Mouse (Mus musculus): ENCODE data around the gene Ankrd17. TPM values are rescaled to one million over a fixed set of nuclear protein-coding genes. Genes with fewer than 3 reads are reported as not detected.

The Ankrd17 gene
- polyA plus RNA-seq (2017; shearing (Covaris generic)) = 36.2 TPM

DNA sequence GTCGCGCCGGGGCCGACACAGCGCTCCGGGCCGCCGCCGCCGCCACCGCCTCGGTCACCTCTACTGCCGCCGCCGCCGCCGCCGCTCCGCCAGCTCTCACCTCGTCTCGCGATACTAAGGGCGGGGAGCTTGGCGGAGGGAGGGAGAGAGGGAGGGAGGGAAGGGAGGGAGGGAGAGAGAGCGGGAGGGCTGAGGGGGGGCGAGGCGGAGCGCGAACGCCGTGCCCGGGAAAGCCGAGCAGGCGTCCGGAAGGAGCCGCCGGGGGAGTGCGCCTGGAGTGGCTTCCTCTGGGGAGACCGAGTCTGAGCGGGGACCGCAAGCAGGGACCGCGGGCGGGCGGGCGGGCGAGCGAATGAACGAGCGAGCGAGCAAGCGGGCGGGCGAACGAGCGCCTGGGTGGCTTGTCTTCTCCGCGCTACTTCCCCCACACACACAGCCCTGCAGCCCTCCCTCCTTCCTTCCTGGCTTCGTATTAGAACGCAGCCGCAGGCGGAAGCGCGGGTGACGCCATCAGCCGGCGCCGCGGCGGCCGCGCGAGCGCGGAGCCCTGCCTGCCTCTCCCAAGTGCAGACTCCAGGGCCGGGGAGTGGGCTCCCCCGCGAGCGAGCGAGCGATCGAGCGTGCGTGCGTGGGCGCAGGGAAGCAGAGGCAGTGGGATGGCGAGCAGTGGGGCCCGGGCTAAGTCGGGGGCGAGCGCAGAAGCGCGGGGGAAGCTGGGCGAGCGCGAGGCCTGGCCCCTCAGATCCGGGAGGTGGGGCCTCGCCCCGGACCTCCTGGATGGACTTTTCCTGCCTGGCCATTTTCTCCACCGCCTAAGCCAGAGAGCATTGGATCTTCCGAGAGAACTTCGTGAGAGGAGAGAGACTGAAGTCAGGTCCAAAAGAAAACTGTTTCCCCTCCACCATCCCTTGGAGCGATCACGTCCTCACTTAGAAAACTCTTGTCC lies at the start of gene Ankrd17:
Gene Ankrd17, minus strand, starts transcription at position 457 of the 946 bp plus-strand sequence.

DNA sequence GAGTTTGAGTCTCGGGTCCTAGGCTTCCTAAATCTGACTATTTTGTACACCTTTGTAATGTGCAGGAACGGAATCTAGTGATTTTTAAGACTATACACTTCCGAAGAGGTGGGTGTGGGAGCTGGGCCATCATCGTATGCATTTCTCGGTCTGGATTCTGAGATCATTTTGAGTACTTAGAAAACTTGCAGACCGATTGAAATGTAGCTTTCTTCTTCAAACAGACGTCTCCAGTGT lies 608 bp upstream of the Ankrd17 start, which contains the start of gene Gm9958:
Gene Gm9958, plus strand, starts transcription at position 138 of the 237 bp plus-strand sequence.

DNA sequence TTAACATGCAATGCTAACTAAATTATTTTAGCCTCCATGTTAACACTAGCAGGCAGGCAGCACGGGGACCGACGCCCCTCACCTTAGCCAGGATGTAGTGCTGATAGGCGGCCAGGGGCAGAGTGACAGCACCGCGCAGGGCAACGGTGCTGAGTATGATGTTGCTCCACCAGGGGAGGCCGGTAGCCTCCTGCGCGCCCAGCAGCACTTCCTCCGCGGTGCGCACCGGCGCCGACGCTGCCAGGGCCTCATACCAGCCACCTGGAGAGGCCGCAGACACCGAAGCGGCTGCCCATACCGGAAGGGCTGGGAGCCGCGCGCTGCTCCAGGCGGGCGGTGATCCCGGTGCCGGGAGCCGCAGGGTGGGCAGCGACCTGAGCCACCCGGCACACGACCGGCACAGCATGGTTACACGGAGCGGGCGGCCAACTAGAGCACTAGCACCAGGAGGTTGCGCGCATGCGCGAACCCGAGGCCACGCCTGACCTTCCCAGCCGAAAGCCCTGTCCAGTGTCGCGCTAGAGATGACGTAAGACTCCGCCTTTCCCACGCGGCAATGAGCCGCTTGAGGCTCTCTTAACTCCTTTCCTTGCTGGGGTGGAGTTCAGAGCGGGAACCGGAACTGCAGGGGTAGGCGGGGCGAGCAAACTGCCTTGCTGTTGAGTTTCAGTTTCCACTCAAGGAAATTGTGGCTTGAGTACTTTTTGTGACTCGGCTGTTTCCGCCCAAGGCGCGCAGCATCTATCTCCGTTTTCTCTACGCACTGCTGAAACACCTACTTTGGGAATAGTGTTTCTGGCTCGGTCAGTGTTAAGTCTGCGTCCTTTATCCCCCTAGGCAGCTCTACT lies 142.6 kb downstream of the Ankrd17 start, which contains the start of gene Cox18:
Gene Cox18, minus strand, starts transcription at position 468 of the 848 bp plus-strand sequence.

Other genes with a start within 250 kb of the Ankrd17 start
- gene Cox18, start 142.6 kb downstream of the Ankrd17 start, polyA plus RNA-seq (2017; shearing (Covaris generic)) = 36.6 TPM
- gene Gm9958, start 627 bp upstream of the Ankrd17 start, polyA plus RNA-seq (2017; shearing (Covaris generic)) = 2.0 TPM
- not detected for gene Alb, start 94.3 kb upstream of the Ankrd17 start, polyA plus RNA-seq (2017; shearing (Covaris generic))
- 11.6 TPM for gene Afp, start 124.2 kb upstream of the Ankrd17 start, polyA plus RNA-seq (2017; shearing (Covaris generic))
- not detected for gene Afm, start 152.4 kb upstream of the Ankrd17 start, polyA plus RNA-seq (2017; shearing (Covaris generic))
- gene 5830473C10Rik, start 194.5 kb upstream of the Ankrd17 start, polyA plus RNA-seq (2017; shearing (Covaris generic)) = not detected